In genomic region chr12:87198792-87199191, GRCm38 (mm10) we compare ENCODE assay signal across 8 mouse cellular contexts. TPM values are rescaled to one million over a fixed set of nuclear protein-coding genes. Genes with fewer than 3 reads are reported as not detected.
A peak's percentile ranks its signal among the peaks of the same experiment; 100 is the strongest.
DNase-seq lines count a peak whose midpoint lies in the region; ATAC-seq and TF ChIP-seq lines count a peak whose summit lies in the region.

No protein-coding gene starts in this region.

- DNase-seq in kidney, adult 2 months = no peak
- no peak for DNase-seq in kidney, postnatal 14 days
- DNase-seq in brain, adult 2 months (ENCODE audit: low read depth, low spot score) = peak; percentile 26
- no peak for DNase-seq in hindbrain, embryonic 11.5 days (ENCODE audit: low spot score)
- DNase-seq in ovary, postnatal 36 days (ENCODE audit: low spot score) = no peak
- no peak for DNase-seq in cerebellum, adult 9-11 months
- no peak for DNase-seq in urinary bladder, adult 18-20 months (ENCODE audit: low spot score in 2 of 2)

- no peak for TF ChIP-seq POLR2A in kidney, adult 2 months (IDR thresholded peaks at IDR 0.05; ENCODE audit: low read depth, low read length)

- H3K9me3 ChIP-seq in hindbrain, embryonic 11.5 days (ENCODE audit: control insufficient read depth, low read length) = no peaks in the 10 kb centered on the region
- H3K9me3 ChIP-seq in midbrain, embryonic 12.5 days = no peaks in the 10 kb centered on the region

- H3K4me2 ChIP-seq in hindbrain, embryonic 11.5 days (replicated peaks; ENCODE audit: low read depth, low read length) = peak overlapping the region; percentile 90
- H3K4me2 ChIP-seq in midbrain, embryonic 12.5 days (replicated peaks) = peak overlapping the region; percentile 89

- H3K4me3 ChIP-seq in kidney, adult 2 months (ENCODE audit: insufficient read depth, low read depth, low read length) = peak overlapping the region; percentile 89; the same call in 1 of the 2 replicates
- peak overlapping the region; percentile 69 for H3K4me3 ChIP-seq in hindbrain, embryonic 11.5 days (ENCODE audit: low read depth, low read length)
- peak overlapping the region; percentile 89 for H3K4me3 ChIP-seq in midbrain, embryonic 12.5 days

- ATAC-seq in hindbrain, embryonic 11.5 days (ENCODE audit: low FRiP score) = no peak
- no peak for ATAC-seq in midbrain, embryonic 12.5 days (ENCODE audit: low FRiP score, low read depth)

- H3K27me3 ChIP-seq in kidney, adult 2 months (replicated peaks; ENCODE audit: control insufficient read depth, insufficient read depth, low read length) = no peaks in the 10 kb centered on the region
- H3K27me3 ChIP-seq in hindbrain, embryonic 11.5 days (ENCODE audit: control insufficient read depth, insufficient read depth, low read length) = no peaks in the 10 kb centered on the region
- H3K27me3 ChIP-seq in midbrain, embryonic 12.5 days = no peaks in the 10 kb centered on the region; the same call in 1 of the 2 replicates

- H3K27ac ChIP-seq in kidney, adult 2 months (ENCODE audit: insufficient read depth, low read depth, low read length) = no peak overlapping the region
- H3K27ac ChIP-seq in hindbrain, embryonic 11.5 days (ENCODE audit: low read depth, low read length) = no peak overlapping the region
- H3K27ac ChIP-seq in midbrain, embryonic 12.5 days (replicated peaks) = no peak overlapping the region

- no peak for TF ChIP-seq CTCF in kidney, adult 2 months (conservative IDR thresholded peaks at IDR 0.05; ENCODE audit: insufficient read depth, insufficient read length, low read depth, low read length)

- H3K4me1 ChIP-seq in kidney, adult 2 months (ENCODE audit: control insufficient read depth, insufficient read depth, low read length) = peaks cover 8% of the 10 kb centered on the region; the same call in 1 of the 2 replicates
- peaks cover 6% of the 10 kb centered on the region for H3K4me1 ChIP-seq in hindbrain, embryonic 11.5 days (replicated peaks; ENCODE audit: control insufficient read depth, insufficient read depth, low read length)
- H3K4me1 ChIP-seq in midbrain, embryonic 12.5 days = peaks cover 6% of the 10 kb centered on the region

- 55% methylated on average over 6 of the region's 6 CpGs for WGBS in kidney, adult 2 months
- 63% methylated on average over 6 of the region's 6 CpGs for WGBS in hindbrain, embryonic 11.5 days
- WGBS in midbrain, embryonic 12.5 days = 57% methylated on average over 6 of the region's 6 CpGs

- peak overlapping the region; percentile 88; the same call in 1 of the 2 replicates for H3K9ac ChIP-seq in hindbrain, embryonic 11.5 days (ENCODE audit: low read depth, low read length)
- peak overlapping the region; percentile 87 for H3K9ac ChIP-seq in midbrain, embryonic 12.5 days (replicated peaks)

- no peaks in the 10 kb centered on the region for H3K36me3 ChIP-seq in kidney, adult 2 months (ENCODE audit: control insufficient read depth, insufficient read depth, low read length)
- no peaks in the 10 kb centered on the region for H3K36me3 ChIP-seq in hindbrain, embryonic 11.5 days (ENCODE audit: control insufficient read depth, insufficient read depth, low read length)
- no peaks in the 10 kb centered on the region for H3K36me3 ChIP-seq in midbrain, embryonic 12.5 days

RNA-seq across cellular contexts. Expression of gene Samd15, which starts 0.7 kb away (rescaled TPM):
- polyA plus RNA-seq in kidney, adult 2 months (2012; rRNA removed) = 0.12 TPM in 1 of 2 replicates, not detected in the other
- polyA plus RNA-seq in hindbrain, embryonic 11.5 days (2014; fragmentation: Nextera tagmentation; extraction: Ambion mirVana) = 1.4 and 1.6 TPM in 2 replicates
- 1.1 and 1.9 TPM in 2 replicates for polyA plus RNA-seq in midbrain, embryonic 12.5 days (2016; fragmentation: Nextera tagmentation; extraction: Ambion mirVana)

RNA-seq across cellular contexts. Expression of gene Tmed8, which starts 1.5 kb away (rescaled TPM):
- polyA plus RNA-seq in kidney, adult 2 months (2012; rRNA removed) = 6.7 and 7.1 TPM in 2 replicates
- polyA plus RNA-seq in hindbrain, embryonic 11.5 days (2014; fragmentation: Nextera tagmentation; extraction: Ambion mirVana) = 3.3 and 5.3 TPM in 2 replicates
- polyA plus RNA-seq in midbrain, embryonic 12.5 days (2016; fragmentation: Nextera tagmentation; extraction: Ambion mirVana) = 5.6 and 6.0 TPM in 2 replicates

RNA-seq across cellular contexts. Expression of gene Noxred1, which starts 39.7 kb away (rescaled TPM):
- 0.88 and 0.95 TPM in 2 replicates for polyA plus RNA-seq in kidney, adult 2 months (2012; rRNA removed)
- 1.1 and 2.0 TPM in 2 replicates for polyA plus RNA-seq in hindbrain, embryonic 11.5 days (2014; fragmentation: Nextera tagmentation; extraction: Ambion mirVana)
- 1.2 and 1.8 TPM in 2 replicates for polyA plus RNA-seq in midbrain, embryonic 12.5 days (2016; fragmentation: Nextera tagmentation; extraction: Ambion mirVana)

RNA-seq across cellular contexts. Expression of gene Pomt2, which starts 51.0 kb away (rescaled TPM):
- polyA plus RNA-seq in kidney, adult 2 months (2012; rRNA removed) = 15.9 and 20.9 TPM in 2 replicates
- 14.8 and 17.0 TPM in 2 replicates for polyA plus RNA-seq in hindbrain, embryonic 11.5 days (2014; fragmentation: Nextera tagmentation; extraction: Ambion mirVana)
- 16.3 and 17.5 TPM in 2 replicates for polyA plus RNA-seq in midbrain, embryonic 12.5 days (2016; fragmentation: Nextera tagmentation; extraction: Ambion mirVana)

RNA-seq across cellular contexts. Expression of gene Gstz1, which starts 51.8 kb away (rescaled TPM):
- 427 and 440 TPM in 2 replicates for polyA plus RNA-seq in kidney, adult 2 months (2012; rRNA removed)
- polyA plus RNA-seq in hindbrain, embryonic 11.5 days (2014; fragmentation: Nextera tagmentation; extraction: Ambion mirVana) = 26.0 and 31.4 TPM in 2 replicates
- polyA plus RNA-seq in midbrain, embryonic 12.5 days (2016; fragmentation: Nextera tagmentation; extraction: Ambion mirVana) = 25.5 and 25.7 TPM in 2 replicates
